Mouse (Mus musculus) midbrain, embryonic 10.5 days (tissue): Measurements from ENCODE around the gene Tmem52b. TPM values are rescaled to one million over a fixed set of nuclear protein-coding genes. Genes with fewer than 3 reads are reported as not detected.
"Not testable (repeated sequence)": the region's sequence is repeated elsewhere in the genome, so short reads cannot be mapped to it uniquely, and the experiment has no call there.

Experiments
- DNase-seq: peaks from one replicate; pipeline ENCODE4 v3.0.0-alpha.2; 2017; ENCODE audit warnings: low spot score
- H3K27ac ChIP-seq: fragments of 300-500 bp; sonication (generic); replicated peaks from 2 replicates; pipeline ENCODE4 v1.5.1; 2016; ENCODE audit warnings: mild to moderate bottlenecking
- H3K27me3 ChIP-seq: fragments of 300-500 bp; sonication (generic); 2 replicates; pipeline ENCODE4 v1.6.1; 2016; ENCODE audit warnings: low read depth, mild to moderate bottlenecking; ENCODE audit not compliant: poor library complexity, severe bottlenecking
- H3K36me3 ChIP-seq: fragments of 300-500 bp; sonication (generic); 2 replicates; pipeline ENCODE4 v1.6.1; 2016; ENCODE audit warnings: mild to moderate bottlenecking, moderate library complexity
- H3K4me1 ChIP-seq: fragments of 300-500 bp; sonication (generic); 2 replicates; pipeline ENCODE4 v1.6.1; 2016
- H3K4me3 ChIP-seq: fragments of 300-500 bp; sonication (generic); 2 replicates; pipeline ENCODE4 v1.5.1; 2016; ENCODE audit warnings: mild to moderate bottlenecking, moderate library complexity
- H3K9me3 ChIP-seq: fragments of 300-500 bp; sonication (generic); replicated peaks from 2 replicates; pipeline ENCODE4 v1.6.1; 2016; ENCODE audit warnings: mild to moderate bottlenecking
- WGBS: fragments of 180-500 bp; shearing (Covaris S2); methylation state at CpG from one replicate; pipeline ENCODE4 v1.1.7; 2016; 5-methylcytosine and 5-hydroxymethylcytosine counted together
- polyA plus RNA-seq: library from polyadenylated mRNA; unstranded; fragments of >200 nt; fragmentation: Nextera tagmentation; extraction: Ambion mirVana; gene quantifications from 2 replicates; pipeline ENCODE4 v1.2.1, GENCODE M21; 2016

Tmem52b gene
- polyA plus RNA-seq = not detected in 2 replicates

DNA sequence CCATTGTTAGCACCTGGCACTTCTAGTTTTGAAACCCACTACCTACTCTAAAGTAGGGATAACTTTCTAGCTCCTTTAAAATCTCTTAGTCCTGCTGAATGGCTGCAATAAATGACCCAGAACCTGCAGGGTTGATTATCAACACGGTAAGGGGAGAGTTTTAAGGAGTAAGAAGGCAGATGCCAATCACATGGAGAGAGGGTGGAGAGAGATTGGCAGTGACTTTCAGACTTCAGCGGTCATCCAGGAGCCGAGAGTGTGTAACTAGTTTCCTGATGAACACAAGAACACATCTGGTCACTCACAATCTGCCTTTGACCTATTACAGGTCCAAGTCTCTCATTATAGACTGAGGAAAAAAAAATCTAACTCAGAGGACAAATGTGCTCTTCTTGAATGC lies at the start of gene Tmem52b:
Gene Tmem52b, plus strand, starts transcription at position 189 of the 400 bp plus-strand sequence.
- no peaks in the 10 kb centered on the region for H3K27me3 ChIP-seq
- no peaks in the 10 kb centered on the region for H3K4me1 ChIP-seq
- H3K36me3 ChIP-seq = no peaks in the 10 kb centered on the region
- no peak within 1 kb of the TSS for H3K27ac ChIP-seq
- 75% methylated on average over 3 of the region's 3 CpGs for WGBS
- no peak within 1 kb of the TSS for H3K4me3 ChIP-seq
- no peaks in the 10 kb centered on the region for H3K9me3 ChIP-seq
- DNase-seq = no peak

- 94% methylated on average over 6 of the region's 6 CpGs for WGBS
- no peaks in the 10 kb centered on the region for H3K36me3 ChIP-seq
- no peaks in the 10 kb centered on the region for H3K4me1 ChIP-seq
- no peak overlapping the region for H3K27ac ChIP-seq
- H3K4me3 ChIP-seq = no peak overlapping the region
- H3K27me3 ChIP-seq = no peaks in the 10 kb centered on the region
- H3K9me3 ChIP-seq = no peaks in the 10 kb centered on the region
- no peak for DNase-seq
Measured at GRCm38 (mm10) chr6:129471386-129471785, 41.0 kb upstream of the Tmem52b start.

DNA sequence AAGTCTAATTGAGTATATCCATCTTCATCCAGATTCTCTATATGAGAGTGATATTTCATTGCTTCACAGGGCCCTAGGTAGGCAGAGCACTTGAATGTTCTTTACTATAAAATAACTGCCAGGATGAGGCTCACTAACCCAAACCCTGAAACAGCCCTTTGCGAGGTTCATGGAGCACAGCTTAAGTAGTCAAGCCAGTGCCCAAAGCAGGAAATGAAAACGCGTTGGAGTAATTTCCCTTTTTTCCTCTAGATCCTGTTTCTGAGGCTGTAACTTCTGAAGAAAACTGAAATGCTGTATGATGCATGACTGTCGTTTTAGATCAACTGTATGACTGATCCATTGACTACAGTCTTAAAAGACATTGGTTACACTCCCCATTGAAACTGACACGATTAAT lies 39.7 kb upstream of the Tmem52b start:
- no peak for DNase-seq
- WGBS = 85% methylated on average over 5 of the region's 5 CpGs
- H3K4me3 ChIP-seq = no peak overlapping the region
- H3K27ac ChIP-seq = no peak overlapping the region
- H3K36me3 ChIP-seq = no peaks in the 10 kb centered on the region
- no peaks in the 10 kb centered on the region for H3K27me3 ChIP-seq
- no peaks in the 10 kb centered on the region for H3K4me1 ChIP-seq
- H3K9me3 ChIP-seq = no peaks in the 10 kb centered on the region

- Histone ChIP-seq H3K27me3 (no peaks in the 10 kb centered on the region), H3K27ac (no peak overlapping the region), H3K36me3 (no peaks in the 10 kb centered on the region), H3K9me3 (no peaks in the 10 kb centered on the region), H3K4me3 (no peak overlapping the region), H3K4me1 (no peaks in the 10 kb centered on the region)
- 35% methylated on average over 13 of the region's 13 CpGs for WGBS
- DNase-seq = no peak
Measured at GRCm38 (mm10) chr6:129476404-129477126, 35.8 kb upstream of the Tmem52b start.

- no peak for DNase-seq
- Histone ChIP-seq H3K4me3 (no peak overlapping the region), H3K4me1 (no peaks in the 10 kb centered on the region), H3K9me3 (no peaks in the 10 kb centered on the region), H3K36me3 (no peaks in the 10 kb centered on the region), H3K27me3 (no peaks in the 10 kb centered on the region), H3K27ac (no peak overlapping the region)
- 65% methylated on average over 8 of the region's 8 CpGs for WGBS
Measured at GRCm38 (mm10) chr6:129480089-129480958, 32.0 kb upstream of the Tmem52b start.

DNA sequence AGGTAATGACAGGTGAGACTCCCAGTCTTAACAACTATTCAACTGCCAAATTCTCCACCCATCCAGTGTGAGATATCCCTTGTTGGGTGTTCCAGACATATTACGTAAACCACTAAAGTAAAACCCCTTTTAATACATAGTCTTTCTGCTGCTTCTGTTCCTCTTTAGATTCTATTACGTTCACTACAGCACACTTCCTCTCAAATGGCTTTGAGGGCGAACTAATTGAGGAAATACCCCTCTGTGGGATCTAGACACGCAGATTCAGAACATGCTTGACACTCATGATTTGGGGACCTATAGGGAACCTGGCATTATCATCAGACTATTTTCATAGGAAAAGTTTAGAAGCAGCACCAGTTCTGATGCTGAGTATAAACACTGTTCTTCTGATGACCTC lies 17.4 kb upstream of the Tmem52b start:
- Histone ChIP-seq H3K27me3 (no peaks in the 10 kb centered on the region), H3K36me3 (no peaks in the 10 kb centered on the region), H3K27ac (no peak overlapping the region), H3K9me3 (no peaks in the 10 kb centered on the region), H3K4me1 (no peaks in the 10 kb centered on the region), H3K4me3 (no peak overlapping the region)
- 90% methylated on average over 4 of the region's 4 CpGs for WGBS
- no peak for DNase-seq

DNA sequence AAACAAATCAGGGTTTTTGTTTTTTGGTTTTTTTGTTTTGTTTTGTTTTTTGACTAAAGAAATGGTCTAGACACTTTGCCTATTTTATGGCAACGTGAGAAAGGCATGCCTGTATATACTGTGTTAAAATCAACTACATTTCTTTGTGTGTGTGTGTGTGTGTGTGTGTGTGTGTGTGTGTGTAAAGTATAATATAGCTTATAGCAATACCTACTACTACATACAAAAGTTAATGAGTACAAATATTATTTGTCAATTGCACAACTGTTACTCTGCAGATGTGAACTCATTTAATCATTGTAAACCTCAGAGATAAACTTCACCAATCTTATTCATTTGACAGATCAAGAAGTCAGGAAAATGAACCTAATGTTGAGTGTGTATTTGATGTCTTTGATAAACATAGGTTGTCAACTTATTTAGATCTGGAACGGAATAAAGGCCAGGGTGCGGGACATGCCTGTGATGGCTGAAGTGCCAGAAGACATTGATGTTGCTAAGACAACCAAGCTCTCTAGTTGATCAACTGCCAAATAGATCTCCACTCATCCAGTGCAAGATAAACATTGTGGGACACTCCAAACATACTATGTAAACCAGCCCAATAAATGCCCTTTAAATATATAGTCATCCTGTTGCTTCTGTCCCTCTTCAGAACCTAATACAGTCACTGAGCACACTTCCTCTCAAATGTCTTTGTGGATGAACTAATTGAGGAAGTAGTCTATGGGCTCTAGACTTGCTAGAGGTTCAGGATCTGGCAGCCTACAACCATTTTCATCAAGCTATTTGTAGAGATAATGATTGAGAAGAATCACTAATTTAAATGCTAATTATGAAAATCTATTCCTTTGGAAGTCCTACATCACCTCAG lies 14.8 kb upstream of the Tmem52b start:
- H3K36me3 ChIP-seq = no peaks in the 10 kb centered on the region
- no peaks in the 10 kb centered on the region for H3K4me1 ChIP-seq
- no peak overlapping the region for H3K27ac ChIP-seq
- no peak for DNase-seq
- no peak overlapping the region for H3K4me3 ChIP-seq
- WGBS = 90% methylated on average over 3 of the region's 3 CpGs
- H3K9me3 ChIP-seq = peaks cover 3% of the 10 kb centered on the region; the same call in 1 of the 2 replicates
- H3K27me3 ChIP-seq = no peaks in the 10 kb centered on the region

DNA sequence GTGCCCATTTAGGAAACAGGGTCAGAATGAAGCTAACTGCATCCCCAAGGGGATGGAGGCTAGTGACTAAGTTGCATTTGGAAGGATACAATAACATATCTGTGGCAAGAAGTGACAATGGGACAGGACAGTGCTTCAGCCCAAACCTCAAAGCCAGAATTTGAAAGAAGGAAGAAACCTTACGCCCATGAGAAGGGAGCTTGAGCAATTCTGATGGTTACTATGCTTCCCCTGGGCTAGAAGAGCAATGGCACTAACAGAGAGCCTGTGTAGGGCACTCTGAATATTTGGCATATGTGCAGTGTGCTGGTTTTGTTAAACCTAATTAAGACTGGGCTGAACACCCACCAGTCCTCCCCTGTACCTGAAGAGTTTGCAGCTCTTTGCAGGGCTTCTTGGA lies 12.8 kb upstream of the Tmem52b start:
- not testable (repeated sequence) for H3K36me3 ChIP-seq, H3K4me1 ChIP-seq, H3K27ac ChIP-seq, H3K27me3 ChIP-seq, DNase-seq, H3K4me3 ChIP-seq
- H3K9me3 ChIP-seq = peaks cover 14% of the 10 kb centered on the region; the same call in 1 of the 2 replicates
- WGBS = 87% methylated on average over 1 of the region's 1 CpGs

- DNase-seq = no peak
- Histone ChIP-seq H3K4me3 (no peak overlapping the region), H3K4me1 (no peaks in the 10 kb centered on the region), H3K9me3 (peaks cover 18% of the 10 kb centered on the region; the same call in 1 of the 2 replicates), H3K27ac (no peak overlapping the region), H3K36me3 (no peaks in the 10 kb centered on the region), H3K27me3 (no peaks in the 10 kb centered on the region)
- 90% methylated on average over 2 of the region's 2 CpGs for WGBS
Measured at GRCm38 (mm10) chr6:129503471-129503870, 8.9 kb upstream of the Tmem52b start.

GRCm38 (mm10) chr6:129507024-129507423 lies 5.3 kb upstream of the Tmem52b start, which contains the start of gene Olr1:
Gene Olr1, minus strand, starts transcription at chr6:129507165.
- Histone ChIP-seq H3K36me3 (no peaks in the 10 kb centered on the region), H3K4me3 (no peak within 1 kb of the TSS), H3K27ac (no peak within 1 kb of the TSS), H3K4me1 (no peaks in the 10 kb centered on the region), H3K27me3 (no peaks in the 10 kb centered on the region), H3K9me3 (peaks cover 18% of the 10 kb centered on the region; the same call in 1 of the 2 replicates)
- DNase-seq = no peak
- WGBS = 89% methylated on average over 9 of the region's 9 CpGs

GRCm38 (mm10) chr6:129510120-129510911 lies 2.0 kb upstream of the Tmem52b start:
- H3K27ac ChIP-seq = no peak overlapping the region

GRCm38 (mm10) chr6:129512868-129513267 lies 513 bp downstream of the Tmem52b start:
- DNase-seq = no peak
- Histone ChIP-seq H3K27ac (no peak overlapping the region), H3K27me3 (no peaks in the 10 kb centered on the region), H3K36me3 (no peaks in the 10 kb centered on the region), H3K4me1 (no peaks in the 10 kb centered on the region), H3K4me3 (no peak overlapping the region), H3K9me3 (no peaks in the 10 kb centered on the region)
- 79% methylated on average over 8 of the region's 8 CpGs for WGBS

More at GRCm38 (mm10) chr6:129510120-129510911, 2.0 kb upstream of the Tmem52b start:
- Histone ChIP-seq H3K27me3 (no peaks in the 10 kb centered on the region), H3K4me1 (no peaks in the 10 kb centered on the region), H3K36me3 (no peaks in the 10 kb centered on the region), H3K4me3 (no peak overlapping the region), H3K9me3 (no peaks in the 10 kb centered on the region)
- 74% methylated on average over 6 of the region's 6 CpGs for WGBS
- DNase-seq = no peak
